Mouse (Mus musculus) heart, postnatal 0 days (tissue): Measurements from ENCODE around the gene Leng1. TPM values are rescaled to one million over a fixed set of nuclear protein-coding genes. Genes with fewer than 3 reads are reported as not detected.

ENCODE experiments used
- ATAC-seq: fragments of 200-750 bp; cut with Nextera tagmentation; 2 replicates; pipeline ENCODE4 v1.8.0; 2017; ENCODE audit warnings: low read depth, moderate number of reproducible peaks, moderate library complexity; ENCODE audit not compliant: insufficient read depth
- DNase-seq: peaks from one replicate; pipeline ENCODE4 v3.0.0-alpha.2; 2016; ENCODE audit warnings: low spot score
- H3K27ac ChIP-seq: fragments of 300-500 bp; sonication (generic); 2 replicates; pipeline ENCODE4 v1.5.1; 2014; ENCODE audit warnings: low read depth, mild to moderate bottlenecking
- H3K27me3 ChIP-seq: fragments of 300-500 bp; sonication (generic); 2 replicates; pipeline ENCODE4 v1.6.1; 2014; ENCODE audit warnings: low read length, mixed read lengths; ENCODE audit not compliant: control insufficient read depth, insufficient read depth
- H3K36me3 ChIP-seq: fragments of 300-500 bp; sonication (generic); replicated peaks from 2 replicates; pipeline ENCODE4 v1.6.1; 2014; ENCODE audit warnings: low read length, mixed read lengths; ENCODE audit not compliant: control insufficient read depth, insufficient read depth
- H3K4me1 ChIP-seq: fragments of 300-500 bp; sonication (generic); 2 replicates; pipeline ENCODE4 v1.6.1; 2014; ENCODE audit warnings: antibody characterized with exemption; ENCODE audit not compliant: control insufficient read depth, insufficient read depth
- H3K4me2 ChIP-seq: fragments of 300-500 bp; sonication (generic); 2 replicates; pipeline ENCODE4 v1.6.1; 2014; ENCODE audit warnings: low read depth, mild to moderate bottlenecking, low read length, moderate library complexity
- H3K4me3 ChIP-seq: fragments of 300-500 bp; sonication (generic); 2 replicates; pipeline ENCODE4 v1.5.1; 2014; ENCODE audit warnings: low read depth, low read length
- H3K9ac ChIP-seq: fragments of 300-500 bp; sonication (generic); replicated peaks from 2 replicates; pipeline ENCODE4 v1.6.1; 2014; ENCODE audit warnings: low read depth, low read length, mixed read lengths
- H3K9me3 ChIP-seq: fragments of 300-500 bp; sonication (generic); replicated peaks from 2 replicates; pipeline ENCODE4 v1.6.1; 2016; ENCODE audit warnings: low read length; ENCODE audit not compliant: control insufficient read depth
- CTCF ChIP-seq: IDR thresholded peaks from 2 replicates; pipeline ENCODE4 v1.5.1; 2016; ENCODE audit warnings: antibody characterized with exemption, control low read depth, low read depth
- EP300 ChIP-seq: IDR thresholded peaks from 2 replicates; pipeline ENCODE4 v1.6.1; 2016; ENCODE audit warnings: antibody characterized with exemption, low read depth
- WGBS: fragments of 180-500 bp; shearing (Covaris S2); extraction: QIAGEN DNeasy Blood & Tissue Kit; methylation state at CpG from one replicate; pipeline ENCODE4 v1.1.7; 2014; 5-methylcytosine and 5-hydroxymethylcytosine counted together
- polyA plus RNA-seq: library from polyadenylated mRNA; unstranded; fragments of >200 nt; fragmentation: Nextera tagmentation; extraction: Ambion mirVana; gene quantifications from 2 replicates; pipeline ENCODE4 v1.2.1, GENCODE M21; 2015
- total RNA-seq: library from RNA; depleted of rRNA; stranded (reverse); fragments of >200 nt; gene quantifications from 2 replicates; pipeline ENCODE4 v1.2.3, GENCODE M21; 2014; ENCODE audit warnings: low replicate concordance

Leng1 gene
- total and polyA plus RNA-seq, 2 experiments from 2014 or later = 11.9 to 23.9 TPM

DNA sequence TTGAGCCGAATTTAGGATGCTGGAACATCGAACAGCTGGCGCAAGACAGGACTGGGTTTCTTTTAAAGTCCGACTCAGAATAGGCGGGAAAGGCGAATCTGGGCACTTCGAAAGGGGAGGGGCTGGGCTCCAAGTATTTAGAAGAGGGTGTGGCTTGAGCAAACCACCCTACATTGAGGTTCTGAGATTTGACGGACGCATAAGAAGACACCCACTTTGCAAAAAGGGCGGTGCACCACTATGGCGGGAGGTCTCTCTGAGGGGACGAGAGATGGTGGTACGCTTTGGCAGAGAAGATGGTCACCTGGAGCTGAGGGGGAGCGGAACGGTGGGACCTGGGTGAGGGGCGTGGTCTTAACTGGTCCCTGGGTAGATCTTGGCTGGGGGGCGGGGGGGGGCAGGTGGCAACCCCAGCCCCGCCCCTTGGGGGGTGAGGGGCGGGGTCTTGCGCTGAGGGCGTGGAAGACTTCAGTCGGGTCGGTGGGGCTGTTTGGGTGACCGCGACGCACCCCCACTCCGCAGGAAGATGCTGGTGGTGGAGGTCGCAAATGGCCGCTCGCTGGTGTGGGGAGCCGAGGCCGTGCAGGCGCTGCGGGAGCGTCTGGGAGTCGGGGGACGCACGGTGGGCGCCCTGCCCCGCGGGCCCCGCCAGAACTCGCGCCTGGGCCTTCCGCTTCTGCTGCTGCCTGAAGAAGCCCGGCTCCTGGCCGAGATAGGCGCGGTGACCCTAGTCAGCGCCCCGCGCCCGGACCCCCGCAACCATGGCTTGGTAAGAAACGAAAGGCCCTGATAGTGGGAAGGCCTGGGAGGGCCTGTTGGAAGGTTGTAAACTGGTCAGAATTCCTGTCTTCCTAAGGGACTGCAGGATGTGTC is 28.7 kb upstream of the Leng1 start:
- under 1% methylated on average over 52 of the region's 55 CpGs for whole genome bisulfite sequencing
- ATAC-seq (peak; percentile 57), DNase-seq (peak; percentile 93)
- TF ChIP-seq EP300 = no peak
- TF ChIP-seq CTCF = no peak
- Histone ChIP-seq H3K9ac (peak overlapping the region; percentile 75), H3K9me3 (no peaks in the 10 kb centered on the region), H3K27ac (peak overlapping the region; percentile 91), H3K36me3 (peaks cover 32% of the 10 kb centered on the region), H3K27me3 (no peaks in the 10 kb centered on the region), H3K4me3 (peak overlapping the region; percentile 76), H3K4me1 (peaks cover 14% of the 10 kb centered on the region), H3K4me2 (peak overlapping the region; percentile 97)

DNA sequence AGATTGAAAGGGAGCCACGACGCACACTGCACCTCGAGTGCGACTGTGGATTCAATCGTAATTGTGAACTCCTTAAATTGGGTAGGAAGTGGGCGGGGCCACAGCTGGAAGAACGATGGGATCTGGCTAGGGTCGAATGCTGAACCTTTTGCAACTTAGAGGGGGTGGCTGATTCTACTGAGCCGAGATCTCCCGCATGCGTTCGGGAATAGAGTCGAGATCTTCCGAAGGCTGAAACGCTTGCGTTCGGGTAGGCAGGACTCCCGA is 28.1 kb upstream of the Leng1 start:
- Histone ChIP-seq H3K4me1 (peaks cover 14% of the 10 kb centered on the region), H3K27ac (peak overlapping the region; percentile 91), H3K9me3 (no peaks in the 10 kb centered on the region), H3K27me3 (no peaks in the 10 kb centered on the region), H3K4me3 (peak overlapping the region; percentile 76), H3K4me2 (peak overlapping the region; percentile 97), H3K9ac (peak overlapping the region; percentile 75), H3K36me3 (peaks cover 27% of the 10 kb centered on the region)
- no peak for TF ChIP-seq CTCF
- no peak for TF ChIP-seq EP300
- no peak for DNase-seq
- ATAC-seq = no peak
- WGBS = under 1% methylated on average over 18 of the region's 18 CpGs

DNA sequence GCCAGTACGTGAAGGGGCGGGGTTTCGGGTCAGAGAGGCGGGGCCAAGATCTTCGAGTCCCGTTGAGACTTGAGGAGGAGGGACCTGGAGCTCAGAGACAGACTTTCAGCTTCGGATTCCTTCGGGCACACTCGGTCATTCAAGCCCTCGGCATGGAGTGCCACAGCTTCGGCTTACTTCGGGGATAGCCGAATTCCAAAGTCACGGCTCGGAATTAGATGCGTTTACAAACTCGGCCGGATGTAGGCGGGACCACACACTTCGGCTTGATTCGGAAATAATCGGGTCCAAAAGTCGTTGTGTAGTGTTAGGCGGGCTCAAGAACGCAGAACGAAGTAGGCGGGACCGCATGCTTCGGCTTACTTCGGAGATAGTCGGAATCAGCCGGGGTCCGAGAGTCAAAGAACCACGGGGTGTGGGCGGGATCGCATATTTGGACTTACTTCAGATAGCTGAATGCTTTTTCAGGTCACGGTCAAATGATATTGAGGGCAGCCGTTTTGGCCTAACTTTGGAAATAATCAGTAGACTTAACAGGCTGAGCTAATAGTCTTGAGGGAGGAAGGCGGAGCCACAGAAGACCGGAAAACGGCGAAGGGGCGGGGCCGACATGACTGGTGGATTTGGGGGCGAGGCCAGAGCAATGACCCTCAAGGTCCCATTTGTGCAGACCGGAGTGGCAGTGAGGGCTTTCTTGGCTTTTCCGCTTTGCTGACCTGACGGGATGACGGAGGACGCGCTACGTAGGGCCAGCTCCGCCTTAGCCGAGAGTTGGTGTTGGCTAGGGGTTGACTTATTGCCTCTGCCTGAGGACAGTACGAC is 27.6 kb upstream of the Leng1 start, which contains the start of gene Mboat7:
Gene Mboat7 (minus strand): TSS at position 537 of the 822 bp plus-strand sequence.
- no peaks in the 10 kb centered on the region for H3K9me3 ChIP-seq
- DNase-seq (peak; percentile 99), ATAC-seq (peak; percentile 90)
- peak within 1 kb of the TSS; percentile 76 for H3K4me3 ChIP-seq
- H3K36me3 ChIP-seq = peaks cover 23% of the 10 kb centered on the region
- H3K4me1 ChIP-seq = peaks cover 14% of the 10 kb centered on the region
- WGBS = under 1% methylated on average over 55 of the region's 55 CpGs
- peak within 1 kb of the TSS; percentile 91 for H3K27ac ChIP-seq
- H3K9ac ChIP-seq = peak within 1 kb of the TSS; percentile 75
- H3K27me3 ChIP-seq = no peaks in the 10 kb centered on the region
- H3K4me2 ChIP-seq = peak within 1 kb of the TSS; percentile 97
- TF ChIP-seq CTCF (no peak), EP300 (no peak; the same call in 1 of the 2 replicates)

DNA sequence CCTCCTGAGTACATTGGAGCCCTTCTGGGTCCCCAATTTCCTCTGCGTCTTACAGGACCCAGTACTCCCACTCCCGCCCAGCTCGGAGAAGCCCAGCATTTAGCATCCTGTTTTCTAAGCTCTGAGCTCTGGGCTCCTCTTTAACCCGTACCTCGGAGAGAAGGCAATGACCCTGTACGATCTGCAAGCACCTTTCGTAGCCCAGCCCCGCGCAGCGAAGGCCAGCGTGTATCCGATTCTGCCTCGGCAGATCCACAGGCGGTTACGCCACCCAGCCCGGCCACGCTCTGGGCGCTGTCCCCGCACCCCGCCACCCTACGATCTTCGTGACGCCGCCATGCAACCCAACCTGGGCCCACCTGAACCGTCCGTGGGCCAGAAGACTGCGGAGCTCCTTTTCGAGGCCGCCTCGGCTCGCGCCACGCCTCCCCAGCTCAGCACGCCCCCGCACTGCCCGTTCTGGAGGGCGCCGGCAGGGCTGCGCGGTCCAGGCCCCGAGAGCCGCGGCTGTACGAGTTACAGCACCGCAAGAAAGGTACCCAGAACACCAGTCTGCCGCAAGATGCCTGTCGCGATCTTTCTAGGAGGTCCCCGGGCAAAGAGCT is 26.8 kb upstream of the Leng1 start, which contains the start of gene Tsen34:
Gene Tsen34 (plus strand): TSS at position 482 of the 605 bp plus-strand sequence.
- H3K9me3 ChIP-seq = no peaks in the 10 kb centered on the region
- ATAC-seq = peak; percentile 22
- peaks cover 23% of the 10 kb centered on the region for H3K36me3 ChIP-seq
- TF ChIP-seq CTCF (0 out of 2 replicates have a peak, but pooled peaks have one; percentile 2), EP300 (no peak)
- no peaks in the 10 kb centered on the region for H3K27me3 ChIP-seq
- 1% methylated on average over 48 of the region's 49 CpGs for WGBS
- peak within 1 kb of the TSS; percentile 97 for H3K4me2 ChIP-seq
- DNase-seq = peak; percentile 16
- peak within 1 kb of the TSS; percentile 91 for H3K27ac ChIP-seq
- peak within 1 kb of the TSS; percentile 75 for H3K9ac ChIP-seq
- peaks cover 14% of the 10 kb centered on the region for H3K4me1 ChIP-seq
- H3K4me3 ChIP-seq = peak within 1 kb of the TSS; percentile 76

DNA sequence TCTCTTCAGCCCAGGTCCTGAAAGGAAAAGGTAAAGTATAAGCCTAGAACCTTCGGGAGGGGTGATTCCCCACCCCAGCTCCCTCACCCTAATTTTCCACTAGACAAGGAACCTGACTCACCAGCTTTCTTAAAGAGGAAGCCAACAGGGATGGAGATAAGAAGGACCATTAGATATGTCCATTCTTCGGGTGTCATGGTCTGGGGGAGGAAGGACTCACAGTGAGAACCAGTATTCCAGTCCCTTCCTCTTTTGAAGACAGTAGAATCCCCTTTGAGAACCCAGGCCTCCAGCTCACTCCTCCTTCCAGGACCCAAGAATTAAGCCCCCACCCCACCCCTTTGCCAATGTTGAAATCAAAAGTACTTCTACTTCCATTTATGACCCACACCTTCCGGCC is 26.3 kb upstream of the Leng1 start:
- H3K27ac ChIP-seq = no peak overlapping the region
- no peak for TF ChIP-seq CTCF
- TF ChIP-seq EP300 = no peak
- WGBS = 36% methylated on average over 3 of the region's 3 CpGs

More for the DNA sequence above, 26.3 kb upstream of the Leng1 start:
- peak overlapping the region; percentile 75 for H3K9ac ChIP-seq
- H3K4me1 ChIP-seq = peaks cover 14% of the 10 kb centered on the region
- ATAC-seq (no peak), DNase-seq (no peak)
- no peaks in the 10 kb centered on the region for H3K27me3 ChIP-seq
- H3K36me3 ChIP-seq = peaks cover 19% of the 10 kb centered on the region
- peak overlapping the region; percentile 97 for H3K4me2 ChIP-seq
- peak overlapping the region; percentile 76 for H3K4me3 ChIP-seq
- H3K9me3 ChIP-seq = no peaks in the 10 kb centered on the region
